Mouse (Mus musculus): ENCODE results near the gene Acmsd.

GRCm38 (mm10) chr1:127735356-127735755 is 6.1 kb downstream of the Acmsd start:
- TF ChIP-seq CTCF (IDR thresholded peaks at IDR 0.05) (no peak), EP300 (IDR thresholded peaks at IDR 0.05) (no peak)

Measured in lung, postnatal 0 days (tissue).